Mouse (Mus musculus): ENCODE measurements around the gene Tex9.

GRCm38 (mm10) chr9:72537086-72537485, 45.1 kb upstream of the Tex9 start:
- TF ChIP-seq MYOD1 (IDR thresholded peaks at IDR 0.05; ENCODE audit: control insufficient read depth, insufficient read length, low read depth) (no peak), CTCF (IDR thresholded peaks at IDR 0.05; ENCODE audit: control insufficient read depth, insufficient read depth, insufficient read length) (no peak), MAX (IDR thresholded peaks at IDR 0.05) (no peak), USF1 (IDR thresholded peaks at IDR 0.05; ENCODE audit: low read depth) (no peak), MYOG (IDR thresholded peaks at IDR 0.05; ENCODE audit: control insufficient read depth, extremely low read depth, insufficient read length) (no peak)
